Mouse (Mus musculus): ENCODE data around the gene Mesp2. TPM values are rescaled to one million over a fixed set of nuclear protein-coding genes. Genes with fewer than 3 reads are reported as not detected.

Mesp2 gene
- polyA plus RNA-seq, 1 experiment = 0.15 TPM

DNA sequence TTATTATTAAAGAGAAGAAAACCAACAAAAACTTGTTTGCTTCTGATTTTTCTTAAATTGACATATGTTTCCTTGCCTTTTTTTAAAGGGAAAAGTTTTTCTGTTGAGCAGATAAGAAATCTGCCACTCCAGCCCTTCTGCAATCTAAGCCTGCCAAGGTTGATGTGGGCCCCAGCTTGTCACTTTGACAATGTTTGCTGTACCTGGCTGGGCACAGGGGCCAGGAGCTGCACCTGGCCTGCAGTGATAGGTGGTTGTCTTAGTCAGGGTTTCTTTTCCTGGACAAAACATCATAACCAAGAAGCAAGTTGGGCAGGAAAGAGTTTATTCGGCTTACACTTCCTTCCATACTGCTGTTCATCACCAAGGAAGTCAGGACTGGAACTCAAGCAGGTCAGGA lies 2.9 kb downstream of the Mesp2 start:
- no peak for DNase-seq
- no peak overlapping the region for H3K4me3 ChIP-seq (replicated peaks; ENCODE audit: insufficient read depth, low read depth, low read length)
- H3K27me3 ChIP-seq (ENCODE audit: control insufficient read depth, insufficient read depth, low read length) = no peaks in the 10 kb centered on the region
- H3K4me1 ChIP-seq (ENCODE audit: control insufficient read depth, insufficient read depth, low read length) = no peaks in the 10 kb centered on the region; the same call in 1 of the 2 replicates
- H3K27ac ChIP-seq (ENCODE audit: insufficient read depth, low read length) = no peak overlapping the region
- TF ChIP-seq POLR2A (IDR thresholded peaks at IDR 0.05; ENCODE audit: borderline replicate concordance, insufficient read depth, low read length) (no peak), CTCF (IDR thresholded peaks at IDR 0.05; ENCODE audit: borderline replicate concordance, insufficient read depth, low read depth, low read length) (no peak)
- 93% methylated on average over 1 of the region's 1 CpGs for WGBS

DNA sequence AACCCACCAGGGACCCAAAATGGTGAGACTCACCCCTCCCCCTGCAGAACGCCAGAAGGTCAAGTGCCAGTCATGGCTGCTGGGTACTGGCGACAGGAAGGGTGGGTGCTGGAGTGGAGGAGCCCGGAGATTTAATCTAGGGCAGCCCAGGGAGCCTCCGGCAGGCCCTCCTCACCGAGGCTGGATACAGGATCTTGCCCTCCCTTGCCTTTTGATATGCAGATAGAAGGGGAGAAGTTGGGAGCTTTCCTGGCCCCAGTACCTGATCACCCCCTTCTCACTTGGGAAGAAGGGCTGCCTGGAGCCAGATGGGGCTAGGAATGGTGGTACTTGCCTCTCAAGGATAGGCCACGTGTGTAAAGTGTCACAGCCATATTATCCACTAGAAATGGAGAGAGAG lies 7.8 kb downstream of the Mesp2 start:
- DNase-seq = no peak
- WGBS = 17% methylated on average over 6 of the region's 6 CpGs
- TF ChIP-seq POLR2A (IDR thresholded peaks at IDR 0.05; ENCODE audit: borderline replicate concordance, insufficient read depth, low read length) (no peak), CTCF (IDR thresholded peaks at IDR 0.05; ENCODE audit: borderline replicate concordance, insufficient read depth, low read depth, low read length) (no peak)

DNA sequence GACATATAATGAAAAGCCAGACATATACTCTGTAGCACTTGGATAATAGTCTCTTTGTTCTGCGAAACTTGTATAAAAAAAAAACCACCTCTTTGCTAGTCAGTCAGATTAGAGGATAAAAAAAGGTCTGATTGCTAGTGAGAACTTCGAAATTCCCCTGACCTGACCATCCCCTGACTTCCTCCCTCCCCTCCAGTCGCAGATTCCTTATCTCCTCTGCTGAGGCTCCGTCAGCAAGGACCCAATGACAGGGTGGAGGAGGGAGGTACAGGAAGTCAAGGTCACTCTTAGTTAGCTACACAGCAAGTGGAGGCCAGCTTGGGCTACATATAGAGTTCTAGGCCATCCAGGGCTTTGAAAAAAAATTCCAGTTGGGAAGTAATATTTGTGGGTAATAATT lies 9.0 kb downstream of the Mesp2 start:
- no peaks in the 10 kb centered on the region; the same call in 1 of the 2 replicates for H3K4me1 ChIP-seq (ENCODE audit: control insufficient read depth, insufficient read depth, low read length)
- no peaks in the 10 kb centered on the region for H3K27me3 ChIP-seq (ENCODE audit: control insufficient read depth, insufficient read depth, low read length)
- H3K27ac ChIP-seq (ENCODE audit: insufficient read depth, low read length) = no peak overlapping the region
- 79% methylated on average over 4 of the region's 4 CpGs for WGBS
- DNase-seq = no peak
- no peak overlapping the region for H3K4me3 ChIP-seq (replicated peaks; ENCODE audit: insufficient read depth, low read depth, low read length)
- no peak for TF ChIP-seq CTCF (IDR thresholded peaks at IDR 0.05; ENCODE audit: borderline replicate concordance, insufficient read depth, low read depth, low read length)
- no peak for TF ChIP-seq POLR2A (IDR thresholded peaks at IDR 0.05; ENCODE audit: borderline replicate concordance, insufficient read depth, low read length)

More for the DNA sequence above, 7.8 kb downstream of the Mesp2 start:
- Histone ChIP-seq H3K27me3 (ENCODE audit: control insufficient read depth, insufficient read depth, low read length) (no peaks in the 10 kb centered on the region), H3K4me3 (replicated peaks; ENCODE audit: insufficient read depth, low read depth, low read length) (no peak overlapping the region), H3K4me1 (ENCODE audit: control insufficient read depth, insufficient read depth, low read length) (no peaks in the 10 kb centered on the region; the same call in 1 of the 2 replicates), H3K27ac (ENCODE audit: insufficient read depth, low read length) (no peak overlapping the region)

DNA sequence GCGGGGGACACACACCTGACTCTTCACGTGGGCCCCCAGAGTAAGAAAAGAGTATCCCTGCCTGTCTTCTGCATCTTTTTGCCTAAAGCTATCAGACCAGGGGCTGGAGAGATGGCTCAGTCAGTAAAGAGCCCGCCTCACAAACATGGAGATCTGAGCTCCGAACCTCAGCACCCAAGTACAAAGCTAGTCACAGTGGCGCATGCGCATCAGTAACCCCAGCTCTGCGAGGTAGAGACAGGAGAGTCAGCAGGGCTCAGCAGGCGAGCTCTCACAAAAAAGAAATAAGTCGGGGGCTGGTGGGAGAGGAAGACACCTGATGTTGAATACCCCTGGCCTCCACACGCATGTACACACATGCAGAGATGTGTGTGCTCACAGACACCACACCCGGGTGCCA lies 9.5 kb downstream of the Mesp2 start:
- H3K4me3 ChIP-seq (replicated peaks; ENCODE audit: insufficient read depth, low read depth, low read length) = no peak overlapping the region
- H3K27ac ChIP-seq (ENCODE audit: insufficient read depth, low read length) = no peak overlapping the region
- WGBS = 58% methylated on average over 11 of the region's 11 CpGs
- TF ChIP-seq CTCF (IDR thresholded peaks at IDR 0.05; ENCODE audit: borderline replicate concordance, insufficient read depth, low read depth, low read length) = no peak
- TF ChIP-seq POLR2A (IDR thresholded peaks at IDR 0.05; ENCODE audit: borderline replicate concordance, insufficient read depth, low read length) = no peak
- no peaks in the 10 kb centered on the region; the same call in 1 of the 2 replicates for H3K4me1 ChIP-seq (ENCODE audit: control insufficient read depth, insufficient read depth, low read length)
- H3K27me3 ChIP-seq (ENCODE audit: control insufficient read depth, insufficient read depth, low read length) = no peaks in the 10 kb centered on the region
- DNase-seq = no peak

DNA sequence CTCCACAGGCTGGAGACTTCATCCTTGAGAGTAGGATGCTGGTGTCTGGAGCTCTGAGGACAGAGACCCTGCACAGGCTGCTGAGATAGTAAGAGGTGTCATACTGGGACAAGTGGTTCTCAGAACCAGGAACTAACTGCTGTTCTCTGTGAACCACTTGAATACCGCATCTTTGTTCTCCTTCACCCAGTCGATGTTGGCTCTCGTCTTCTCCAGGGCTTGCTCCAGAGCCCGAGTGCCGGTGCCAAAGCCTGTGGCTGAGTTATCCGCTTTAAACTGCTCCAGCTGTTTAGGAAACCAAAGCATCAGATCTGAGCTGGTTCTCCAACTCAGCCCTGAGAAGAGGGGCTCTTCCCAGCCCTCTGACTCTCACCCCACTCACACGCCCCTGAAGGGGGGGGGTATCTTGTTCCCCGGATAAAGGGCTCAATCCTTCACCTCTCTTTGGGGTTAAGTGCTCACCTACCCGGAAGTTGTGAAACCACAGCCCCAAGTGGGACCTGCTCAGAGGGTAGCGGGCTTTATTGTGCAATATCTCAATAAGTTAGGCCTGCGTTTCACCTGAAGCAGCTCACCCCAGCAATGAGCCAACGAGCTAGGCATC lies 11.7 kb downstream of the Mesp2 start:
- Histone ChIP-seq H3K4me3 (replicated peaks; ENCODE audit: insufficient read depth, low read depth, low read length) (no peak overlapping the region), H3K27me3 (ENCODE audit: control insufficient read depth, insufficient read depth, low read length) (no peaks in the 10 kb centered on the region), H3K27ac (ENCODE audit: insufficient read depth, low read length) (no peak overlapping the region), H3K4me1 (ENCODE audit: control insufficient read depth, insufficient read depth, low read length) (no peaks in the 10 kb centered on the region; the same call in 1 of the 2 replicates)
- whole genome bisulfite sequencing = 68% methylated on average over 12 of the region's 12 CpGs
- TF ChIP-seq POLR2A (IDR thresholded peaks at IDR 0.05; ENCODE audit: borderline replicate concordance, insufficient read depth, low read length) = no peak
- TF ChIP-seq CTCF (IDR thresholded peaks at IDR 0.05; ENCODE audit: borderline replicate concordance, insufficient read depth, low read depth, low read length) = no peak
- DNase-seq = no peak

DNA sequence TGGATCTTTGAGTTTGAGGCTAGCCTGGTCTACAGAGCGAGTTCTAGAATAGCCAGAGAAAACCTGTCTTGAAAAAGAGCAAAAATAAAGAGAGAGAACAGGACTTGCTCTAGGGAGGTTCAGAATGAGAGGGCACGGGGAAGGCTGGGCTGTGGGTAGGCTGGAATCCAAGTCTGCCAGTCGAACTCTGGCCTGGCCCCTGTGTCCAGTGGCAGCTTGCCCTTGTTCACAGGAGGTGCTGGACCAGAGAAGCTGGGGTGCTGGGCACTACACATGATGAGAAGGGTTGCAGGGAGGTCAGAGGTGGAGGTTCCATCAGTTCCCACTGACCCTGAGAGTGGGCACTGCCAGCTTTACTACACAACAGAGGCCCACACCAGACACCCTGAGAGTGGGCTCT lies 17.8 kb downstream of the Mesp2 start:
- Histone ChIP-seq H3K4me3 (replicated peaks; ENCODE audit: insufficient read depth, low read depth, low read length) (no peak overlapping the region), H3K27ac (ENCODE audit: insufficient read depth, low read length) (no peak overlapping the region), H3K27me3 (ENCODE audit: control insufficient read depth, insufficient read depth, low read length) (no peaks in the 10 kb centered on the region), H3K4me1 (ENCODE audit: control insufficient read depth, insufficient read depth, low read length) (no peaks in the 10 kb centered on the region)
- whole genome bisulfite sequencing = 58% methylated on average over 3 of the region's 3 CpGs
- DNase-seq = no peak
- TF ChIP-seq CTCF (IDR thresholded peaks at IDR 0.05; ENCODE audit: borderline replicate concordance, insufficient read depth, low read depth, low read length) (no peak), POLR2A (IDR thresholded peaks at IDR 0.05; ENCODE audit: borderline replicate concordance, insufficient read depth, low read length) (no peak)

DNA sequence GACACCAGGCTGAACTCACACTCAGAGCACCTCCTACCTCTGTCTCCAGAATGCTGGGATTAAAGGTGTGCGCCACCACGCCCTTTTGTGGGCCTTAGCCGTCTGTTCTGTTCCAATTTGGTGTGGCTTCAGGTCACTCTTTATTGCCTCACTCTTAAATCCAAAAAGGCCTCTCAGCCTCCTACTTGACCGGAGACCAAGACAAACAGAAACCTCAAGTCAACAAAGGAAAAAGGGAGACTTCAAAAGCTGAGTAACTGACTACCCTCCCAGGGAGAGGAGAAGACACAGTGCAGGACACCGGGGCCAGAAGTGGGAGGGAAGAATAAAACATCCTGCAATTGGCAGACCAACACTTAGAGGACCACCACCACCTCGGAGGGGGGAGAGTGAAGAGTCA lies 20.6 kb downstream of the Mesp2 start:
- Histone ChIP-seq H3K4me1 (ENCODE audit: control insufficient read depth, insufficient read depth, low read length) (no peaks in the 10 kb centered on the region), H3K27ac (ENCODE audit: insufficient read depth, low read length) (no peak overlapping the region), H3K27me3 (ENCODE audit: control insufficient read depth, insufficient read depth, low read length) (no peaks in the 10 kb centered on the region), H3K4me3 (replicated peaks; ENCODE audit: insufficient read depth, low read depth, low read length) (no peak overlapping the region)
- TF ChIP-seq POLR2A (IDR thresholded peaks at IDR 0.05; ENCODE audit: borderline replicate concordance, insufficient read depth, low read length) (no peak), CTCF (IDR thresholded peaks at IDR 0.05; ENCODE audit: borderline replicate concordance, insufficient read depth, low read depth, low read length) (no peak)
- WGBS = 73% methylated on average over 6 of the region's 6 CpGs
- DNase-seq = no peak

DNA sequence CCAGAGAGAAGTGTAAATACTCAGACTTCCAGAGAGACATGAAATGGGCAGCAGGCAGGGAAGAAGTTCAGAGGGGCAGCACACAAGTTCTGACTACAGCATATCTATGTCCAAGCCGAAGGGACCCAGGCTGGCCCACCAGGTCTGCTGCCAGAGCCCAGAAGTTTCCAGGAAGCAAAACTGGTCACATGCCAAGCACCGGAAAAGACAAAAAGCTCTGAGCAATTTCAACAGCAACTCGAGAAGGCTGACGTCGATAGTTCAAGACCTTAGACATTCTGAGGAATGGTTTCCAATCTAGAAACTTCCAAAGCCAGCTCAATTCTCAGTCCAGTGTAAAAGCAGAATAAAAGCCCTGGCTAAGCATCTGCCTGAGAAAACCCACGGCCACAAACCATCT lies 21.1 kb downstream of the Mesp2 start:
- Histone ChIP-seq H3K4me3 (replicated peaks; ENCODE audit: insufficient read depth, low read depth, low read length) (no peak overlapping the region), H3K27me3 (ENCODE audit: control insufficient read depth, insufficient read depth, low read length) (no peaks in the 10 kb centered on the region), H3K27ac (ENCODE audit: insufficient read depth, low read length) (no peak overlapping the region), H3K4me1 (ENCODE audit: control insufficient read depth, insufficient read depth, low read length) (no peaks in the 10 kb centered on the region)
- no peak for DNase-seq
- WGBS = 31% methylated on average over 6 of the region's 6 CpGs
- TF ChIP-seq POLR2A (IDR thresholded peaks at IDR 0.05; ENCODE audit: borderline replicate concordance, insufficient read depth, low read length) (no peak), CTCF (IDR thresholded peaks at IDR 0.05; ENCODE audit: borderline replicate concordance, insufficient read depth, low read depth, low read length) (no peak)

All from cerebellum, adult 2 months (tissue).